Mouse (Mus musculus): ENCODE results near the gene Plcl2. TPM values are rescaled to one million over a fixed set of nuclear protein-coding genes. Genes with fewer than 3 reads are reported as not detected.
"Not testable (repeated sequence)": the region's sequence is repeated elsewhere in the genome, so short reads cannot be mapped to it uniquely, and the experiment has no call there.

Plcl2 gene
- polyA plus RNA-seq, 1 experiment: 6.7 TPM

DNA sequence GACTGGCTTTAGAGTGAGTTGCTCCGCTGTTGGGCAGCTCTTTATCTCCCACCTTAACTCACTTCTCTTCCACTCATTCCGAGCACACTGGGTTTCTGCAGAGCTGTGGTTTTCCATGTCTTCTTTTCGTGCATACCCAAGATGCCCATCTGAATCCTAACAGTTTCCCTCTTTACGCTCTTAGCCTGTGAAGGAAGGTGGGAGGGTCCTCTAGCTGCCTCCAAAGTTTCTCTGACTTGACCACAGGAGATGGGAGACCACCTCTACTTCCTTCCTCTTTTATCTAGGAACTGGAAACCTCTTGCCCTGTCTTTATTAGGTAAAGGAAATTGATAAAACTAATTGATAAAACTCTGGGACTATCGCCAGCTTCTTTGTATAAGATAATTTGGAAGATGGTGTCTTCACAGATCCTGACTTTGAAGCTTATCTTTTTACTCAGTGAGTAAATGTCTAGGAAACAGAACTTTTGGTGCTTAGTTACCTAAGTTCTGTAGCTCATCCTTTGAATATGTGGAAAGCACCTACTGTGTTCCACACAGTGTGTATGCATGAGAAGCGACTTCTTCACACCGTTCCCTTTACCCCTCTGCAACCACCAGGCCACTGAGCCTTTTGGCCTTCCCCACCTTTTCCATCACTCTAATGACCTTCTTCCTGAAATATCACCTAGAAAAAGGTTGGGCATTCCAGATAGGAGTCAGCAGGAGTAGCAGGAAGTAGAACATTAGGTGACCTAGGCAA, 111.8 kb downstream of the Plcl2 start:
- no peaks in the 10 kb centered on the region for H3K36me3 ChIP-seq (ENCODE audit: control insufficient read depth, insufficient read depth, low read length)
- 85% methylated on average over 7 of the region's 7 CpGs for WGBS
- no peak overlapping the region for H3K27ac ChIP-seq (ENCODE audit: insufficient read depth, low read depth, low read length)
- no peak overlapping the region for H3K4me3 ChIP-seq (ENCODE audit: low read depth, low read length)
- TF ChIP-seq CTCF (IDR thresholded peaks at IDR 0.05; ENCODE audit: extremely low read depth, insufficient read length, insufficient replicate concordance, low read depth, low read length) (no peak), POLR2A (IDR thresholded peaks at IDR 0.05; ENCODE audit: low read depth, low read length) (no peak)
- H3K4me1 ChIP-seq (ENCODE audit: control insufficient read depth, insufficient read depth, insufficient read length, low read length): peaks cover 3% of the 10 kb centered on the region; the same call in 1 of the 2 replicates
- H3K27me3 ChIP-seq (ENCODE audit: control insufficient read depth, insufficient read depth, low read length): no peaks in the 10 kb centered on the region

DNA sequence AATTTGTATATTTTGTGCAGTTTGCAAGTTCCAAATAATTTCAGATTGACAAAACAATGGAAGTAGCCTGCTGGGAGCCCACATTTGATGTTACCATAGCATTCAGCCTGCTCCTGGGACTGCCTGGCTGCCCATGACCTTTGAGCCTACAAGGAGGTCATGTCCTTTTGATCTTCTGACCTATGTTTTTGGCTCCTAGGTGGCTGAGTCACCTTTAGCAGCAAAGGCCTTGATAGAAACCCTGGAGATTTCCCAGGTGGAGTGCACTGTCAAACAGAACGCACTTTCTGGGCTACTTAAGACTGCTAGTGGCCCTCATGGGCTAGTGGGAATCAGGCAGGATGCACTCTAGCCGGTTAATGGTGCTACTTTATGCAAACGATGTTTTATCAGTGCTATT, 112.8 kb downstream of the Plcl2 start:
- H3K27ac ChIP-seq (ENCODE audit: insufficient read depth, low read depth, low read length): no peak overlapping the region
- H3K36me3 ChIP-seq (ENCODE audit: control insufficient read depth, insufficient read depth, low read length): no peaks in the 10 kb centered on the region
- H3K4me3 ChIP-seq (ENCODE audit: low read depth, low read length): no peak overlapping the region
- TF ChIP-seq POLR2A (IDR thresholded peaks at IDR 0.05; ENCODE audit: low read depth, low read length): no peak
- TF ChIP-seq CTCF (IDR thresholded peaks at IDR 0.05; ENCODE audit: extremely low read depth, insufficient read length, insufficient replicate concordance, low read depth, low read length): no peak
- no peaks in the 10 kb centered on the region for H3K27me3 ChIP-seq (ENCODE audit: control insufficient read depth, insufficient read depth, low read length)
- 78% methylated on average over 3 of the region's 3 CpGs for WGBS
- H3K4me1 ChIP-seq (ENCODE audit: control insufficient read depth, insufficient read depth, insufficient read length, low read length): peaks cover 3% of the 10 kb centered on the region; the same call in 1 of the 2 replicates

DNA sequence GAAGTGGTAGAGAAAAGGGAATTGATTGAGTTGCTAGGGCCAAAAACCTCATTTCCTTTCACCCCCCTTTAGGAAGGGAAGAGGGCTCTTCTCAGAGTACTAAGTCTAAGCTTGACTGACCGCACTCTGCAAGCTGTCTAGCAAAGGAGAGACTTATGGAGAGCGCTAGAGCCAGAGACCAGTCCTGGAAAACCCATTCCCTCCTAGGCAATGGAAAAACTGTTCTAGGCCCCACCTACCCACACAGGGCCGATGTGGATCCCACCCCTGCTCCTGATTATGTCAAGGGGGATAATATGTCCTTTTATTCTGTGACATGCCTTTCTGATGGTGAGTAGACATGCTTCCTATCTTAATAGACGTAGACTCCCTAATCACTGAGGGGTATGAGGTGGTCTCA, 116.4 kb downstream of the Plcl2 start:
- no peak overlapping the region for H3K4me3 ChIP-seq (ENCODE audit: low read depth, low read length)
- 88% methylated on average over 4 of the region's 4 CpGs for WGBS
- no peak for TF ChIP-seq POLR2A (IDR thresholded peaks at IDR 0.05; ENCODE audit: low read depth, low read length)
- TF ChIP-seq CTCF (IDR thresholded peaks at IDR 0.05; ENCODE audit: extremely low read depth, insufficient read length, insufficient replicate concordance, low read depth, low read length): no peak
- no peaks in the 10 kb centered on the region for H3K27me3 ChIP-seq (ENCODE audit: control insufficient read depth, insufficient read depth, low read length)
- no peaks in the 10 kb centered on the region for H3K36me3 ChIP-seq (ENCODE audit: control insufficient read depth, insufficient read depth, low read length)
- no peak overlapping the region for H3K27ac ChIP-seq (ENCODE audit: insufficient read depth, low read depth, low read length)
- H3K4me1 ChIP-seq (ENCODE audit: control insufficient read depth, insufficient read depth, insufficient read length, low read length): peaks cover 3% of the 10 kb centered on the region; the same call in 1 of the 2 replicates

DNA sequence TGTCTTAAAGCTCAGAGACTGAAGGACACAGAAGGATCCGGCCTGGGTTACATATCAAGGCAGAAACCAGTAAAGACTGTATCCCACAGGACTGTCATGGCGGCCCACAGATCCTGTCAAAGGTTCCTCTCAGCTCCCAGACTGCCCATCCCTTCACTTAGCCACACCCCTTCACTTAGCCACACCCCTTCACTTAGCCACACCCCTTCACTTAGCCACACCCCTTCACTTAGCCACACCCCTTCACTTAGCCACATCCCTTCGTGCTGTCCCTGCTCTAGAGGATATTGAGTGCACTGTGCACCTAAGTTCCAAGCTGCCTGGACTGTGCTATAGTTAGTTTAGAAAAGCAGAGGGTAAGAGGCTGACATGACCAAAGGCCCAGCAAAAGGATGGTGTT, 118.5 kb downstream of the Plcl2 start:
- WGBS: 90% methylated on average over 3 of the region's 3 CpGs
- TF ChIP-seq POLR2A (IDR thresholded peaks at IDR 0.05; ENCODE audit: low read depth, low read length) (no peak), CTCF (IDR thresholded peaks at IDR 0.05; ENCODE audit: extremely low read depth, insufficient read length, insufficient replicate concordance, low read depth, low read length) (no peak)
- no peaks in the 10 kb centered on the region for H3K4me1 ChIP-seq (ENCODE audit: control insufficient read depth, insufficient read depth, insufficient read length, low read length)
- H3K36me3 ChIP-seq (ENCODE audit: control insufficient read depth, insufficient read depth, low read length): no peaks in the 10 kb centered on the region; the same call in 1 of the 2 replicates
- no peak overlapping the region for H3K27ac ChIP-seq (ENCODE audit: insufficient read depth, low read depth, low read length)
- no peak overlapping the region for H3K4me3 ChIP-seq (ENCODE audit: low read depth, low read length)
- no peaks in the 10 kb centered on the region for H3K27me3 ChIP-seq (ENCODE audit: control insufficient read depth, insufficient read depth, low read length)

DNA sequence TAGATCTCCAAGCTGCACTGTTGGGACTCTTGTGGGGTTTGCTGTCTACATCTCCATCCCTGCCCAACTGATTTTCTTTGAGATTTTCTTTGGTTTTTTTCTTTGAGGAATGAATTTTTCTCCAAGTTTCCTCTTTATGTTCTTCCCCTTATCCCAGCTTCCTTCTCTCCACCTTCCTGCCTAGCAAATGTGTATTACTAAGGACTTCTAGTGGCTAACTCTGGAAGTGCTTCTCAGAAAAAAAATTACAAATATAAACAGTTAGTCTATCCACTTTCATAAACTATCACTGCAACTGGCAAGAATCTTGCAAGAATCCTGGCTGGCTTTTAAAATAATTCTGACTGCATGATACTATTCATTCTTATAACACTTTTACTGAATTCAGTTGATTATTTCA, 119.5 kb downstream of the Plcl2 start:
- no peaks in the 10 kb centered on the region for H3K27me3 ChIP-seq (ENCODE audit: control insufficient read depth, insufficient read depth, low read length)
- no peaks in the 10 kb centered on the region; the same call in 1 of the 2 replicates for H3K36me3 ChIP-seq (ENCODE audit: control insufficient read depth, insufficient read depth, low read length)
- no peak overlapping the region for H3K27ac ChIP-seq (ENCODE audit: insufficient read depth, low read depth, low read length)
- H3K4me3 ChIP-seq (ENCODE audit: low read depth, low read length): no peak overlapping the region
- no peaks in the 10 kb centered on the region for H3K4me1 ChIP-seq (ENCODE audit: control insufficient read depth, insufficient read depth, insufficient read length, low read length)
- TF ChIP-seq POLR2A (IDR thresholded peaks at IDR 0.05; ENCODE audit: low read depth, low read length) (no peak), CTCF (IDR thresholded peaks at IDR 0.05; ENCODE audit: extremely low read depth, insufficient read length, insufficient replicate concordance, low read depth, low read length) (no peak)

DNA sequence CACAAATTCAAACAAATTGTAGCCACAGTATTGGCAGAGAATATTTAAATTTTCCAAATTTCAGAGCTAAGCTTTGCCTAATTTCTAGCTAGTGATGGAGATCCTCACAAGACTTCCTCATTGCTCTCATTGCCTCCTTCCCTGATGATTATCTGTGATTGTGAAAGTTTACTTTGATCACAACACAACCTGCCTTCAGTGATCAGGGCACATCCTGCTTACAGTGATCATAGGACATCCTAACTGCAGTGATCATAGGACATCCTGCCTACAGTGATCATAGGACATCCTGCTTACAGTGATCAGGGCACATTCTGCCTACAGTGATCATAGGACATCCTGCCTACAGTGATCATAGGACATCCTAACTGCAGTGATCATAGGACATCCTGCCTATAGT, 121.8 kb downstream of the Plcl2 start:
- not testable (repeated sequence) for H3K27ac ChIP-seq (ENCODE audit: insufficient read depth, low read depth, low read length); H3K27me3 ChIP-seq (ENCODE audit: control insufficient read depth, insufficient read depth, low read length); H3K4me3 ChIP-seq (ENCODE audit: low read depth, low read length); H3K36me3 ChIP-seq (ENCODE audit: control insufficient read depth, insufficient read depth, low read length)
- H3K4me1 ChIP-seq (ENCODE audit: control insufficient read depth, insufficient read depth, insufficient read length, low read length): peaks cover 17% of the 10 kb centered on the region; the same call in 1 of the 2 replicates

DNA sequence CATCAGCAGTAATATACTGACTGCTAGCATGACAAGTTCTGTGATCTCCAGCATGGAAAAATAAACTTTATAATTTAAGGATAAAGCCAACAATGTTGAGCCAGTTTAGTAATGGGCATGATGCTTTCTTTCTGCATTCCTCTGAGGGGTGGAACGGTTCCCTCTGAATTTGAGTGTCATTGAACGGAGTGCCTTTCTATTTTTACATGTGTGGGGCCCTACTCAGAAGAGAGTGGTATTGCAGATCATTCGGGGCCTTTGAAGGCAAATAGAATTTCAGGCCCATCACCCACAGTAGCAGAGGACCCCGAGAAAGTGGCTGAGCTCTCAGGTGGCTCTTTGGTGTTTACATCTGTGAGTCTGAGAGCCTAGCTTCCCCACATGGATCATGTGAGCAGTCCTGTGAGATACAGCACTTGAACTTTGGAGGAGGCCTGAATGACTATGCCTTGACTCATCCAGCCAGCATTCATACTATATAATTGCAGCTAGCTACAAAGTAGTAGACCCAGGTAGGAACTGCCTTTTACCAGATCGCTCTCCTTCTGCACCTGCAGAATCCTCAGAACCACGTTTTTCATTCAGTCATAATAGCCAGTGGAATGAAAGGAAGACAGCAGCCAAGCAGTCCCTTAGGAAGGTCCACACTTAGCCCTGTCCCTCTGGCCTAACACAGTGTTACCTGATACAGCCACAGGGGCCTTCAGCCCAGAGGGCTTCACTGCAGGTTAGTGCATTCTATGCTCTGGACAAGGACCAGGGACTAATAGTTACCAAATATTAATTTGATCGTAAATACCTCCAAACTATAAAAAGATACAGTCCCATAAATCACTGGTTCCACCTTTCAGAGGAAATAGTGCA, 125.0 kb downstream of the Plcl2 start:
- Histone ChIP-seq H3K4me1 (ENCODE audit: control insufficient read depth, insufficient read depth, insufficient read length, low read length) (peaks cover 22% of the 10 kb centered on the region; the same call in 1 of the 2 replicates), H3K36me3 (ENCODE audit: control insufficient read depth, insufficient read depth, low read length) (no peaks in the 10 kb centered on the region; the same call in 1 of the 2 replicates), H3K27me3 (ENCODE audit: control insufficient read depth, insufficient read depth, low read length) (no peaks in the 10 kb centered on the region), H3K27ac (ENCODE audit: insufficient read depth, low read depth, low read length) (peak overlapping the region; percentile 52), H3K4me3 (ENCODE audit: low read depth, low read length) (no peak overlapping the region)
- TF ChIP-seq POLR2A (IDR thresholded peaks at IDR 0.05; ENCODE audit: low read depth, low read length): no peak
- no peak for TF ChIP-seq CTCF (IDR thresholded peaks at IDR 0.05; ENCODE audit: extremely low read depth, insufficient read length, insufficient replicate concordance, low read depth, low read length)
- 48% methylated on average over 7 of the region's 7 CpGs for WGBS

All from small intestine, adult 2 months (tissue).